Mouse (Mus musculus) bone marrow macrophage, adult 2 months (primary cell): ENCODE measurements around the gene Tsc1.

Experiments
- CTCF ChIP-seq: IDR thresholded peaks from 2 replicates; pipeline ENCODE4 v1.5.1; 2012; ENCODE audit warnings: low read depth, mild to moderate bottlenecking, low read length, moderate library complexity
- POLR2A ChIP-seq: IDR thresholded peaks from 2 replicates; pipeline ENCODE4 v1.6.1; 2012; ENCODE audit warnings: mild to moderate bottlenecking, low read depth, low read length, borderline replicate concordance

- TF ChIP-seq POLR2A (no peak), CTCF (no peak)
Observed at GRCm38 (mm10) chr2:28617498-28618486, 23.2 kb upstream of the Tsc1 start.
